Mouse (Mus musculus): ENCODE measurements around the gene Siah1b.

Gene Siah1b

DNA sequence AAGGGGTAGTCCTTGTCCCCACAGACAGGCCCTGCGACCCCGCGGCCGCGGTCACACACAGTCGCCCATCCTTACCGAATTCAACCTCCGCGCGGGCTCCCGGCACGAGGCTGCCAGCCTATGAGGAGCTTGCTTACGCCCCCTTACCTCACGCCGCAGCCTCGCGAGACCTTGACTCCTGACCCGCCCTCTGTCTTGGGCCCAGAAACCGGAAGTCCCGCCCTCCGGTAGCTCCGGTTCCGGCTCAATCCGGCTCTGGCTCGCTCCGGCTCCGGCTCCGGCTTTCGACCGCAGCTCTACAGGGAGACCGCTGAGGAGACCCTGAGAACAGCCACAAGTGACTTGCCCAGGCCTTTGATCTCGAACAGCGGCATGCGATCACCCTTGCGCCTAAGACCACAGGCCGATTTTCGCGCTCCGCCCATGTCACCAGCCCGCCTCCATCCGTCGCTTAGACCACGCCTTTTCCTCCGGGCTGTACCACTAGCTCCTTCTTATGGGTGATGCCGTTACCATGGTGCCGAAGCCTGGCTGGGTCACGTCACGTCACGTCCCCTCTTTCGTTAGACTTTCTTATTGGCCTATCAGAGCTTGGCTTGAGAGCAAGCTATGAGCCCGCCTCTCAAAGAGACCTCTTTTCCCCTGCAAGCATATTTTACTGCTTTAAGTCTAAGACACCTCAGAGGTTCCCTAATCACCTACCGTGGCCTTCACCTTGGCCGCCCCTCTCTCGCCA lies at the start of gene Siah1b:
TSS of gene Siah1b (minus strand) at position 454 of the 736 bp plus-strand sequence.
- peak; percentile 87 for DNase-seq (ENCODE audit: low spot score)

DNA sequence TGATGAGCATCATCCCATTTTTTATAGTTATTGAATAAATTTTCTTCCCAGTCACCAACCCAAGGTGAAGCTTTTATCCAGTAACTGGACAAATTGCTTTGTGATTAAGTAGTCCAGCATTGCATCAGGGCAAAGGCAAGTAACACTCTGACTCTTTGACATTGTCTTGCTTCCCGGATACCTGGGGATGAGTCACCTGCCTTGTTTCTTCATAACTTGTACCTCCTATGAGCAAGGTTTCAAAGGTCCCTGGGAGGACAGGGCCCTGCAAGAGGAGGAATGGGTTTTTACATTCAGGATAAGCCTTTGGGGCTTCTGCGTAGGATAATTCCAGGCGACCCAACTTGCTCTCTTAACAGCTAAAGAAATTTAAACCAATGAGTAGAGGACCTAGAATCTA lies 47.6 kb upstream of the Siah1b start:
- DNase-seq (ENCODE audit: low spot score), result no peak

GRCm38 (mm10) chrX:164113744-164114143 lies 37.5 kb upstream of the Siah1b start:
- DNase-seq (ENCODE audit: low spot score), result no peak

- DNase-seq (ENCODE audit: low spot score), result no peak
Observed at GRCm38 (mm10) chrX:164111146-164111545, 34.9 kb upstream of the Siah1b start.

DNA sequence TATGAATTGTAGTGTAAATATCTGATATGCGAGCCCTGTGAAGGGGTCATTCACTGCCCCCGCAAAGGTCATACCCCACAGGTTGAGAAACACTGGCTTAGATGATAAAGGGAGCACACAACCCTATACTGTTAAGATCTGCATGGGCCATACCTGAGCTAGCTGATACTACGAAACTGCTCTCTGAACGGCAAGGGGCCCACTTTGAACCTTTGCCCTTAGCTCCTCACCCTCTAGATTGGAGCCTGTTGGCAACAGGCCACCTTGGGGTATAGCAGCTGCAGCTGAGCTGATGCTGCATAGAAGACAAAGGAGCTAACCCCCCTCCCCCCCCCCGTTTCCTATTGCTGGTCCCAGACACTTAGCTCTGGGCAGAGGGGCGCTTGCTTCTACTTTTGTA lies 26.4 kb upstream of the Siah1b start:
- no peak for DNase-seq (ENCODE audit: low spot score)

GRCm38 (mm10) chrX:164102198-164102597 lies 25.9 kb upstream of the Siah1b start:
- DNase-seq (ENCODE audit: low spot score), result no peak

DNA sequence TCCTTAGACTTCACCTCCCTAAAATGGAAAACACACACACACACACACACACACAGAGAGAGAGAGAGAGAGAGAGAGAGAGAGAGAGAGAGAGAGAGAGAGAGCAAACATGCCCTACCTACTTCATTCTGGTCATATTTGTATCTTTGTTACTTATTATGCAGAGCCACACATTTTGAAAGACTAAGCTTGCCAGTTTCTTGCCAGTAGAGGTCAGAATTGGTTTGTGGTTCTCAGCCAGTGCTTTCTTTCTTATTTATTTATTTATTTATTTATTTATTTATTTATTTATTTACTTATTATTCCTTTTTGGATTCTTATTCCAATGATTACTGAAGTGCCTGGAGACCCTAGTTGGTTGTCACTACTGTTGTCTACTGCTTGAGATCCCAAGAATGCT lies 25.2 kb upstream of the Siah1b start:
- DNase-seq (ENCODE audit: low spot score), result no peak

DNA sequence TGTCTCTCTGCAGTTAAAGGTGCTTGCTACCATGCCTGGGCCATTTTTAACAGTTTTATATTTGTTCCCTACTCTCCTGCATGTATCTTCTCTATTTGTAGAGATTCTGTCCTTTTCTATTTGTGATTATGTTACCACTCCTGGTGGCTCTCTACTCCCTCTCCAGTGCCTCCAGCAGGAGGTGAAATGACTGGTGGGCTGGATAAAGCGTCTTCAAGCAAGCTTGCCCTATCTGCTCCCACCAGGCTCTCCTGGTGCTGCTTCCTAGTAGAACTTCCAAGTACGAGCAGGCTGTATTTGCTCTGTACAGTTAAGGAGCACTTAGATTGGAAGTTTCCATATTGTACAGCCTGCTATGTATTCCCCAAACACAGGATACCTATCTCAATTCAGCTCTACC lies 19.5 kb upstream of the Siah1b start:
- DNase-seq (ENCODE audit: low spot score), result no peak

DNA sequence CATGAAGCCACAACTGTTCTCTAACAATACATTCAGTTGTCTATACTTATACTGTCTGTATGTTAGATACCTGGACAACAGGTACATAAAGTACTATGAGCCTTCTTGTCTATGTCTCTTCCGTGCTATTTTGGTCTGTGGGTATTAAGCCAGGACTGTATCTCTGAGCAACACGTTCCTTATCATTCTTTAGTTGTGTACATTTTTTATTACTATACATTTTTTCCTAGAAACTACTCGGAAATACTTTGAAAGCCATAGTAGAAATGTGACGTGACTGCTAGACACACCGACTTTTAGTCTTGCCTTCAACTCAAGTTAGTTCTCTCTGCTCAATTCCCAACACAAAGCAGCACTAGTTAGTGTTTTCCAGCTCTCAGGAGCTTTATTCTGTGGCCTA lies 17.1 kb upstream of the Siah1b start:
- no peak for DNase-seq (ENCODE audit: low spot score)

DNA sequence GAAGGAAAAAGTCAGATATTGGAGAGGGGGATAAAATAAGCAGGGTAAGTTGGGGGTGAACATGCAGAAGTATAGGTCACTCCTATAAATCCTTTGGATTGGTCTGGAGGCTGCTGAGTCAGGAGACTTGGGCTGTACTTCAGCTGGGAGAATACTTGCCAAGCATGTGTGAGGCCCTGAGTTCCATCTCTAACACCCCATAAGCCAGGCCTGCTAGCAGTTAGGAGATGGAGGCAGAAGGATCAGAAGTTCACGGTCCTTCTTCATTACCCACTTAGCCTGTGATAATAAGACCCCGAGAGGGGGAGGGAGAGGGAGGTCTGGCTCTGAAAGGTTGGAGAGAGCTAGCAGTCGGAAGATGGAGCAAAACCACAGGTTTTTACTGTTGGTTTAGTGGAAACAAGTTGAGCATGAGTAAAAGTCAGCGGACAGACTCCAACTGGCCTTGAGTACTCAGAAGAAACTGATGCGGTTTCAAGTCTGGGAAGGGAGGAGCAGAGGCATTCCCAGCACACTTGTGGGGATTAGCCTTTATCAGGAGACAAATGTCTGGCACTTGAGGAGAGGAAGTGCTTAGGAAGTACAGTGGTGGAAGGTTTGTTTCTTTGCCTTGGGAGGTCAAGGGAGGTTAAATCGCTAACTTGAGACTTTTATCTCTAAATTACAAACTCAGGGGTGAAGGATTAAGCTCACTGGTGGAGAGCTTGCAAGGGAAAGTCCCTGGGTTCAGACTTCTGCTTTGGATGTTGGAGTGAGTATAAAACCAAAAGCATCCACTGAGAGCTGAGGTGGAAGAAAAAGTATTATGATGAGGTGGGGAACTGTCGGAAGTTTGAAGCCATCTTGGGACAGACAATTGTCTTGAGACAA lies 16.2 kb upstream of the Siah1b start:
- no peak for DNase-seq (ENCODE audit: low spot score)

- no peak for DNase-seq (ENCODE audit: low spot score)
Observed at GRCm38 (mm10) chrX:164089916-164090315, 13.6 kb upstream of the Siah1b start.

DNA sequence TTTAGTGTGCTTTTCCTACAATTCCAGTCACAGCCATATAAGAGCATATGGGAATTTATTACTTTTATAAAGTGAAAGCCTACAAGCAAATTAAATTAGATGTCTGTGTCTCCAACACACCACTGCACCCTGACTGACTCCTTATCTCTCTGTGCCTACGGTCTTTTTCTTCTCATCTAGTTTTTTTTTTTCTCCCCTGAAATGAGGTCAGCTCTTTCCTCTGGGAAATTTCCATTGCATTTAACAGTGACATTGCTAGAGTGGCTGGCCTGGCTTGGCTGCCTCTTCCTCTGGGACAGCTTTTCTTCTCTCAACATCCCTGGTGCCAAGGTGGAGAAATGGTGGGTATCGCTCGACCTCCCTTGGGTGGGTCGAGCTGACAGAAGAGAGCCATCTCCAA lies 12.3 kb upstream of the Siah1b start, which contains the start of gene Cltrn:
TSS of gene Cltrn (plus strand) at position 249 of the 400 bp plus-strand sequence.
- no peak for DNase-seq (ENCODE audit: low spot score)

DNA sequence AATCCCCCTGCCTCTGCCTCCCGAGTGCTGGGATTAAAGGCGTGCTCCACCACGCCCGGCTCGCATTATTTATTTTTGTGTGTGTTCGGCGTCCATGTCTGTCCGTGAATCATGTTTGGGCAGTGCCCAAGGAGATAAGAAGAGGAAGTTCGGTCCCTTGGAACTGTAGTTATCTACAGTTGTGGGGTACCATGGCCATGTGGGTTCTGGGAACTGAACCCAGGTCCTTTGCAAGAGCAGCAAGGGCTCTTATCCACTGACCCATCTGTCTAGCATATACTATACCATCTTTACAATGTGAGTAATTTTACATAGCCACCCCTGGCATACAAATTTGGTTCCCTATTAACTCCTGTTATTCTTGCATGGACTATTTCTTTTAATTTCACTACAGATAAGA lies 5.7 kb upstream of the Siah1b start:
- DNase-seq (ENCODE audit: low spot score), result no peak

- no peak for DNase-seq (ENCODE audit: low spot score)
Observed at GRCm38 (mm10) chrX:164068968-164069367, 7.3 kb downstream of the Siah1b start.

DNA sequence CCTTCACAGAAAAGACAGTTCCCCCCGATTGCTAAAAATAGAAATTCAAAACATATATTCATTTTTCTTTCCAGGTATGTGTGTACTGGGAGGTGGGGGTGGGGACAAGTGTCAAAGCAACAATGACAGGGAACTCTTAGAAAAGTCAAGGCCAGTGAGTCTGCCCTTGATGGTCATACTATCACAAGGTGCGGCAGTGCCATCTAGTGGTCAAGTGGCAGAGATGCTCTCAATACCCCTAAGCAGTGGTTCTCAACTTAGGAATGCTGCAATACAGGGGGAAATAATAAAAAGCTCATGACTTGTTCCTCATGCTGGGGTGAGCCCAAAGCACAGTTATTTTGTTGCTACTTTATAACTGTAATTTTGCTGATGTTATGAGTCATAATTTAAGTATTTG lies 10.1 kb downstream of the Siah1b start:
- DNase-seq (ENCODE audit: low spot score), result peak; percentile 26

- DNase-seq (ENCODE audit: low spot score), result no peak
Observed at GRCm38 (mm10) chrX:164059070-164059469, 17.2 kb downstream of the Siah1b start.

DNA sequence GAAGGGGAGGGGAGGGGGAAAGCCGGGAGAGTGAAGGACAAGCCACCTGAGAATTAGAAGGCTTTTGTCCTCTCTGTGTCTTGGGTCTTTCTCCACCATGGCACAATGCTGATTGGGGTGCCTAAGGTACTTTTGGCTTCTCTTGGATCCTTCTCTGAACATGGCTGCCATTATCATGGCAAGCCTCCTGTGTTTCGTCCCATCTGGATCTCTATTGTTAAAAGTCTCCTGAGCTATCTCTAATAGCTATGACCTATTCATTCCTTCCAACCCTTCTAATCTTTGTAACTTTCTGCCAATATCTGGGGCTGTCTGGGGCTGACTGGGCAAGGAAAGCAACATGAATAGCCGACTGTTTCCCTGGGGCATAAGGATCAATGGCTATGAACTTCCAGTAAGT lies 17.8 kb downstream of the Siah1b start:
- DNase-seq (ENCODE audit: low spot score), result no peak

- DNase-seq (ENCODE audit: low spot score), result no peak
Observed at GRCm38 (mm10) chrX:164055726-164056125, 20.6 kb downstream of the Siah1b start.

- DNase-seq (ENCODE audit: low spot score), result no peak
Observed at GRCm38 (mm10) chrX:164046736-164047135, 29.6 kb downstream of the Siah1b start.

GRCm38 (mm10) chrX:164042069-164042468 lies 34.2 kb downstream of the Siah1b start:
- DNase-seq (ENCODE audit: low spot score), result no peak

DNA sequence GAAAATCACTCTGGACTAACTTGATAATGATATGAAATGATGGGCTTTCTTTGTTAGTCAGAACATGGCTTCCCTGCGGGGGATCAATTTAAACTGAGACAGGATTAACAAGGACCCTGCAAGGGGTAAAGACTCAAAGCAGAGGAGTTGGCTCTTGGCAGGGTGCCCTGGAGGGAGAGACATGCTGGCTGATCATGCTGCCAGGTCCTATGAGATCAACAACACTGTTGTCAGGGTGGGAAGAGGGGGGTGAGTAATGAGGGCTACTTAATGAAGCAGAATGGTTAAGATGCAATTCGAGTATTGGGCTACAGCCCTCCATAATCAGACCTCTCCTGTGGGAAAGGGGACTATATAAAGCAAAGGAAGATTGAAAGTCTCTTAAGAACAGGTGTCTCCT lies 37.4 kb downstream of the Siah1b start:
- no peak for DNase-seq (ENCODE audit: low spot score)

- DNase-seq (ENCODE audit: low spot score), result no peak
Observed at GRCm38 (mm10) chrX:164035931-164036330, 40.4 kb downstream of the Siah1b start.

DNA sequence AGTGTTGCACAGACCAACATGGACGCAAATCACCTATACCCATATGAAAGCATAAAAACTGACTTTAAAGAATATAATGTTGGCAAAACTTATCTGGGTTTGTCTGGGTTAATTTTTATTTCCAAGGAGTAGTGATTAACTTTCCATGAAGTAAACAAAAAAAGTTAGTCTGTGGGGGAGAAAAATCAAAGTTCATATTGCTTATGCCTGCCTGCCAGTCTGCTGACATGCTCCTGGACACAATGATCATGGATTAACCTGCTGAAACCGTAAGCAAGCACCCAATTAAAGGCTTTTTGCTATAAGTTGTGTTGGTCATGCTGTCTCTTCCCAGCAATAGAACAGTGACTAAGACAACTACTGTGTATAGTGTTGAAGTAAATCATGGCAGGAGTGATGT lies 40.9 kb downstream of the Siah1b start:
- DNase-seq (ENCODE audit: low spot score), result no peak

Data from ovary, postnatal 36 days (tissue).